Mouse (Mus musculus): ENCODE data around the gene Rbm12. TPM values are rescaled to one million over a fixed set of nuclear protein-coding genes. Genes with fewer than 3 reads are reported as not detected.

Rbm12 gene
- total and polyA plus RNA-seq, 2 experiments from 2014 or later = 9.5 to 35.0 TPM

DNA sequence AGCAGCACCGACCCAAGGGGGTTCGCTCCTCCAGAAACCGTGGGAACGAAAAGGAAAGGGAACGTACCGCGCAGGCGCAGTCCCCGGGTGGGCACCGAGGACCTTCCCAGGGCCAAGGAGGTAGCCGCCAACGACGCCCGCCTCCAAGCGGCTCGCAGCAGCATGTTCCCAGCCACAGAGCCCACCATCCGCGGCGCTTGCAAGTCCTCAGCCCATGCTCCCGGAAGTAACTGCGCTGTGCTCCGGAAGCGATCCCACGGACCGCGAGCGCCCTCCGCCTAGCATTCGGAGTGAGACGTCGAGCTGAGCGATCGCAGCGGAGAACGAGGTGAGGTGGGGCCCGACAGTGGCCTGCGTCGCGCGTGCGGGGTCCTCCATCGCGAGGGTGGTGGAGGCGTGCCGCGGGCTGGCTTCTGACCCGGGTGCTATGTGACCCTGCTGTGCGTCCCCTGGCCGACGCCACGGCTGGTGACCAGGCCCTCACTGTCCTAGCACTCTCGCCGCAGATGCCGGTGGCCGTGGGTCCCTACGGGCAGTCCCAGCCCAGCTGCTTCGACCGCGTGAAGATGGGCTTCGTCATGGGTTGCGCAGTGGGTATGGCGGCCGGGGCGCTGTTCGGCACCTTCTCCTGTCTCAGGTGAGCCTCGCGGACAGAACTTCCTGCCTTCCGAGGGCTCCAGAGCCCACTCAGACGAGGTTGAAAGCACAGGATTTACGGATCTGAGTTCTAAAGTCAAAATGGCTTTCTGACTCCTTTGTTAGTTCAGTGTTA is 32.4 kb upstream of the Rbm12 start, which contains the start of the genes Romo1 and Nfs1:
Gene Romo1, plus strand, starts transcription at position 87 of the 772 bp plus-strand sequence.
Gene Nfs1, minus strand, starts transcription at position 234 of the 772 bp plus-strand sequence.
- Histone ChIP-seq H3K9me3 (replicated peaks; ENCODE audit: control insufficient read depth, low read length) (no peaks in the 10 kb centered on the region), H3K27ac (ENCODE audit: low read depth) (peak within 1 kb of the TSS; percentile 91), H3K4me2 (ENCODE audit: low read depth, low read length) (peak within 1 kb of the TSS; percentile 73), H3K27me3 (ENCODE audit: control insufficient read depth, insufficient read depth, low read length) (no peaks in the 10 kb centered on the region), H3K9ac (replicated peaks; ENCODE audit: low read depth, low read length) (peak within 1 kb of the TSS; percentile 71), H3K36me3 (replicated peaks; ENCODE audit: control insufficient read depth, insufficient read depth, low read length) (peaks cover 52% of the 10 kb centered on the region), H3K4me1 (ENCODE audit: control insufficient read depth, insufficient read depth) (peaks cover 4% of the 10 kb centered on the region; the same call in 1 of the 2 replicates), H3K4me3 (ENCODE audit: low read depth, low read length) (peak within 1 kb of the TSS; percentile 60)
- TF ChIP-seq CTCF (IDR thresholded peaks at IDR 0.05; ENCODE audit: low read depth) (peak; percentile 51), EP300 (IDR thresholded peaks at IDR 0.05; ENCODE audit: low read depth) (no peak)
- ATAC-seq (ENCODE audit: insufficient read depth, low read depth) = peak; percentile 94
- 0% methylated on average over 62 of the region's 70 CpGs for WGBS
- DNase-seq (ENCODE audit: low spot score) = peak; percentile 92

DNA sequence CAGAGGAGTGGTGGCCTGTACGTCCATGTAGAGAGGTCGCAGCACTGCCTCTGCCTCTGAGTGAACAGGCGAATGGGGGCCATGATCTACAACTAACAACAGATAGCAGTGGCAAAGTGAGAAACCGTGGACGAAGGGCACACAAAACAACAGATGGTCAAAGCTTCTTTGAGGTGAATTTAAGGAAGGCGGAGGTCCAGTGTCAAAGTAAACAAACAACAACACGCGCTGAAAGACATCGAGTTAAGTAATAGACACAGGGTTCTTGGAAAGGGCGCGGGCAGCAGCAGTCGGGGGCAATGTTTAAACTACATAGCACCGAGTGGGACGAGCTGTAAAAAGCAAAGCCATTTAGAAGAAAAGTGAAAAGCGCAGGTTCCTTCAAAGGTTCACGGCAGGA is 31.6 kb upstream of the Rbm12 start:
- WGBS = 2% methylated on average over 16 of the region's 16 CpGs
- DNase-seq (ENCODE audit: low spot score) = no peak
- peak overlapping the region; percentile 60 for H3K4me3 ChIP-seq (ENCODE audit: low read depth, low read length)
- H3K4me1 ChIP-seq (ENCODE audit: control insufficient read depth, insufficient read depth) = peaks cover 4% of the 10 kb centered on the region; the same call in 1 of the 2 replicates
- peak overlapping the region; percentile 73 for H3K4me2 ChIP-seq (ENCODE audit: low read depth, low read length)
- H3K36me3 ChIP-seq (replicated peaks; ENCODE audit: control insufficient read depth, insufficient read depth, low read length) = peaks cover 49% of the 10 kb centered on the region
- H3K27ac ChIP-seq (ENCODE audit: low read depth) = peak overlapping the region; percentile 91
- ATAC-seq (ENCODE audit: insufficient read depth, low read depth) = peak; percentile 1; the same call in 1 of the 2 replicates
- H3K9ac ChIP-seq (replicated peaks; ENCODE audit: low read depth, low read length) = peak overlapping the region; percentile 71
- H3K9me3 ChIP-seq (replicated peaks; ENCODE audit: control insufficient read depth, low read length) = no peaks in the 10 kb centered on the region
- H3K27me3 ChIP-seq (ENCODE audit: control insufficient read depth, insufficient read depth, low read length) = no peaks in the 10 kb centered on the region
- no peak for TF ChIP-seq EP300 (IDR thresholded peaks at IDR 0.05; ENCODE audit: low read depth)
- TF ChIP-seq CTCF (IDR thresholded peaks at IDR 0.05; ENCODE audit: low read depth) = no peak

DNA sequence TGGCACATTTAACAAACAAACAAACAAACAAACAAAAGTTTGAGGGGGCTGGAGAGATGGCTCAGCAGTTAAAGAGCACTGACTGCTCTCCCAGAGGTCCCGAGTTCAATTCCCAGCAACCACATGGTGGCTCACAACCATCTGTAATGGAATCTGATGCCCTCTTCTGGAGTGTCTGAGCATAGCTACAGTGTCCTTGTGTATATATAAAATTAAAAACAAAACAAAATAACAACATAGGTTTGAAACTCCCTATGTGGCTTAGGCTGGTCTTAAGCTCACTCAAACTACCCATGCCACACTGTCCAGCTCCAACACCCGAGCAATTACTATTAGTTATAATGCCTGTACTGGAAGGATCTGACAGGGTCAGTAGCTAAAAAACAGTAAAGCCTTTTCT is 31.0 kb upstream of the Rbm12 start:
- TF ChIP-seq CTCF (IDR thresholded peaks at IDR 0.05; ENCODE audit: low read depth) (0 out of 2 replicates have a peak, but pooled peaks have one; percentile 3), EP300 (IDR thresholded peaks at IDR 0.05; ENCODE audit: low read depth) (no peak)
- Histone ChIP-seq H3K4me2 (ENCODE audit: low read depth, low read length) (peak overlapping the region; percentile 73), H3K9ac (replicated peaks; ENCODE audit: low read depth, low read length) (peak overlapping the region; percentile 71; the same call in 1 of the 2 replicates), H3K27ac (ENCODE audit: low read depth) (no peak overlapping the region), H3K9me3 (replicated peaks; ENCODE audit: control insufficient read depth, low read length) (no peaks in the 10 kb centered on the region), H3K36me3 (replicated peaks; ENCODE audit: control insufficient read depth, insufficient read depth, low read length) (peaks cover 43% of the 10 kb centered on the region), H3K27me3 (ENCODE audit: control insufficient read depth, insufficient read depth, low read length) (no peaks in the 10 kb centered on the region), H3K4me3 (ENCODE audit: low read depth, low read length) (peak overlapping the region; percentile 60; the same call in 1 of the 2 replicates), H3K4me1 (ENCODE audit: control insufficient read depth, insufficient read depth) (peaks cover 4% of the 10 kb centered on the region; the same call in 1 of the 2 replicates)
- 81% methylated on average over 2 of the region's 2 CpGs for WGBS
- DNase-seq (ENCODE audit: low spot score) (no peak), ATAC-seq (ENCODE audit: insufficient read depth, low read depth) (no peak)

DNA sequence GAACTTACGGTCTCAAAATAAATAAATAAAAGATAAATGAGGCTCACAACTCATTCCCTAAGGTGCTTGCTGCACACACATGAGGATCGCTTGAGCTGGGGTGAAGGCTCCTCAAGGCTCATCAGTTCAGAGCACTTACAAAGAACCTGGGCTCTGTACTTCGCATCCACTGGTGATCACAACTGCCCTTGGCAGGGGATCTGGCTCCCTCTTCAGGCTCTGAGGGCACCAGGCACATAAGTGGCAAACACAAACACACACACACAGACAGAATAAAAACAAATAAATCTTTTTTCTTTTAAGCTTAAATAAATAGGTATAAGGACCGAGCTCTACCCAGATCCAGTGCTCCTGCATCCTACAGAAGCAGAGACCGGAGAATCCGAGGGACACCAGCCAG is 23.9 kb upstream of the Rbm12 start:
- no peak for ATAC-seq (ENCODE audit: insufficient read depth, low read depth)
- Histone ChIP-seq H3K4me3 (ENCODE audit: low read depth, low read length) (no peak overlapping the region), H3K27me3 (ENCODE audit: control insufficient read depth, insufficient read depth, low read length) (no peaks in the 10 kb centered on the region), H3K36me3 (replicated peaks; ENCODE audit: control insufficient read depth, insufficient read depth, low read length) (peaks cover 33% of the 10 kb centered on the region), H3K27ac (ENCODE audit: low read depth) (no peak overlapping the region), H3K4me1 (ENCODE audit: control insufficient read depth, insufficient read depth) (no peaks in the 10 kb centered on the region), H3K9me3 (replicated peaks; ENCODE audit: control insufficient read depth, low read length) (no peaks in the 10 kb centered on the region), H3K9ac (replicated peaks; ENCODE audit: low read depth, low read length) (no peak overlapping the region), H3K4me2 (ENCODE audit: low read depth, low read length) (no peak overlapping the region)
- peak; percentile 35 for TF ChIP-seq CTCF (IDR thresholded peaks at IDR 0.05; ENCODE audit: low read depth)
- no peak for TF ChIP-seq EP300 (IDR thresholded peaks at IDR 0.05; ENCODE audit: low read depth)
- no peak for DNase-seq (ENCODE audit: low spot score)
- WGBS = 91% methylated on average over 6 of the region's 6 CpGs

DNA sequence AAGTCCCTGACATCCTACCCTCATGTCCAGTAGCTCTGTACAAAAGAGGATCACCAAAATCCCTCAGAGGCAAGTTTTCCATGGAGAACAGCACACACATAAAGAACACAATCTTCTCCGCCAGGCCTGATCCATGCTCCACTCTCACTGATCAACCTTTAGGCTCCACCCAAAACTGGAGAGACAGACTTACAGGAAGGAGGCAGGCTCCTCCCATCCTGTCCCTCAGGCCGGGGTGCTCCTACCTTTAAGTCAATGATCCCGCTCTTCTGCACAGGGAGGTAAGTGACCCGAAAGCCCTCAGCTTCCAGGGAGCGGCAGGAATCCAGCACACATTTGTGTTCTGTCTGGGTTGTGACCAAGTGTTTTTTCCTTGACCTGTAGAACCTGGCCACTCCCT is 22.4 kb upstream of the Rbm12 start:
- 77% methylated on average over 5 of the region's 5 CpGs for WGBS
- Histone ChIP-seq H3K36me3 (replicated peaks; ENCODE audit: control insufficient read depth, insufficient read depth, low read length) (peaks cover 20% of the 10 kb centered on the region), H3K27me3 (ENCODE audit: control insufficient read depth, insufficient read depth, low read length) (no peaks in the 10 kb centered on the region), H3K4me2 (ENCODE audit: low read depth, low read length) (no peak overlapping the region), H3K27ac (ENCODE audit: low read depth) (no peak overlapping the region), H3K9ac (replicated peaks; ENCODE audit: low read depth, low read length) (no peak overlapping the region), H3K9me3 (replicated peaks; ENCODE audit: control insufficient read depth, low read length) (no peaks in the 10 kb centered on the region), H3K4me3 (ENCODE audit: low read depth, low read length) (no peak overlapping the region), H3K4me1 (ENCODE audit: control insufficient read depth, insufficient read depth) (no peaks in the 10 kb centered on the region)
- no peak for TF ChIP-seq CTCF (IDR thresholded peaks at IDR 0.05; ENCODE audit: low read depth)
- no peak for TF ChIP-seq EP300 (IDR thresholded peaks at IDR 0.05; ENCODE audit: low read depth)
- no peak for ATAC-seq (ENCODE audit: insufficient read depth, low read depth)
- DNase-seq (ENCODE audit: low spot score) = no peak
